Mouse (Mus musculus) cerebellum, adult 9-11 months (tissue): ENCODE results near the gene Gxylt2.
A peak's percentile ranks its signal among the peaks of the same experiment; 100 is the strongest.

Experiments used
- DNase-seq: peaks from one replicate; pipeline ENCODE4 v3.0.0; 2022

Gxylt2 gene

GRCm38 (mm10) chr6:100704574-100705365 lies at the start of gene Gxylt2:
Gxylt2 (plus strand) TSS chr6:100704734.
- DNase-seq: peak; percentile 2

GRCm38 (mm10) chr6:100660395-100660794 lies 44.1 kb upstream of the Gxylt2 start:
- DNase-seq: peak; percentile 69

- no peak for DNase-seq
Observed at GRCm38 (mm10) chr6:100662224-100662623, 42.3 kb upstream of the Gxylt2 start.

GRCm38 (mm10) chr6:100667644-100668043 lies 36.9 kb upstream of the Gxylt2 start:
- DNase-seq: no peak

- no peak for DNase-seq
Observed at GRCm38 (mm10) chr6:100668858-100669257, 35.7 kb upstream of the Gxylt2 start.

GRCm38 (mm10) chr6:100670370-100670841 lies 34.1 kb upstream of the Gxylt2 start:
- DNase-seq: peak; percentile 71

GRCm38 (mm10) chr6:100670880-100671344 lies 33.6 kb upstream of the Gxylt2 start, which contains the start of gene Shq1:
Shq1 (minus strand) TSS chr6:100671157.
- DNase-seq: peak; percentile 86

- no peak for DNase-seq
Observed at GRCm38 (mm10) chr6:100671401-100671800, 33.1 kb upstream of the Gxylt2 start.

- DNase-seq: no peak
Observed at GRCm38 (mm10) chr6:100674974-100675373, 29.6 kb upstream of the Gxylt2 start.

- DNase-seq: no peak
Observed at GRCm38 (mm10) chr6:100676461-100676860, 28.1 kb upstream of the Gxylt2 start.

- no peak for DNase-seq
Observed at GRCm38 (mm10) chr6:100678636-100679035, 25.9 kb upstream of the Gxylt2 start.

GRCm38 (mm10) chr6:100686341-100686740 lies 18.2 kb upstream of the Gxylt2 start:
- no peak for DNase-seq

GRCm38 (mm10) chr6:100699986-100700385 lies 4.5 kb upstream of the Gxylt2 start:
- no peak for DNase-seq

- DNase-seq: peak; percentile 7
Observed at GRCm38 (mm10) chr6:100700774-100701173, 3.8 kb upstream of the Gxylt2 start.

GRCm38 (mm10) chr6:100704197-100704573 lies 349 bp upstream of the Gxylt2 start:
- no peak for DNase-seq

GRCm38 (mm10) chr6:100705366-100705811 lies 855 bp downstream of the Gxylt2 start:
- DNase-seq: no peak

- DNase-seq: no peak
Observed at GRCm38 (mm10) chr6:100706861-100707260, 2.3 kb downstream of the Gxylt2 start.

- DNase-seq: no peak
Observed at GRCm38 (mm10) chr6:100707557-100707956, 3.0 kb downstream of the Gxylt2 start.

GRCm38 (mm10) chr6:100708248-100708647 lies 3.7 kb downstream of the Gxylt2 start:
- DNase-seq: no peak

- DNase-seq: no peak
Observed at GRCm38 (mm10) chr6:100708996-100709395, 4.5 kb downstream of the Gxylt2 start.

- DNase-seq: no peak
Observed at GRCm38 (mm10) chr6:100709483-100709882, 4.9 kb downstream of the Gxylt2 start.

- DNase-seq: no peak
Observed at GRCm38 (mm10) chr6:100710170-100710569, 5.6 kb downstream of the Gxylt2 start.

GRCm38 (mm10) chr6:100710866-100711265 lies 6.3 kb downstream of the Gxylt2 start:
- no peak for DNase-seq

- no peak for DNase-seq
Observed at GRCm38 (mm10) chr6:100715296-100715828, 10.8 kb downstream of the Gxylt2 start.
